Mouse (Mus musculus): ENCODE measurements around the gene Agap3. TPM values are rescaled to one million over a fixed set of nuclear protein-coding genes. Genes with fewer than 3 reads are reported as not detected.
A peak's percentile ranks its signal among the peaks of the same experiment; 100 is the strongest.

The Agap3 gene
- total RNA-seq, 2 experiments from 2014 or later = 488 to 490 TPM

- DNase-seq (ENCODE audit: extremely low spot score in 1 of 2, low spot score in 2 of 2) = no peak
- intact Hi-C loops (cut with DNase I) = no loop called here
Measured at GRCm38 (mm10) chr5:24455076-24455475, 3.1 kb downstream of the Agap3 start.

GRCm38 (mm10) chr5:24455613-24456012 is 3.6 kb downstream of the Agap3 start:
- no peak for DNase-seq (ENCODE audit: extremely low spot score in 1 of 2, low spot score in 2 of 2)
- intact Hi-C loops (cut with DNase I) = no loop called here

- DNase-seq (ENCODE audit: extremely low spot score in 1 of 2, low spot score in 2 of 2) = no peak
- intact Hi-C loops (cut with DNase I) = no loop called here
Measured at GRCm38 (mm10) chr5:24466762-24467161, 14.8 kb downstream of the Agap3 start.

GRCm38 (mm10) chr5:24470600-24470999 is 18.6 kb downstream of the Agap3 start:
- DNase-seq (ENCODE audit: extremely low spot score in 1 of 2, low spot score in 2 of 2) = peak in 1 of 2 experiments; percentile 80
- intact Hi-C loops (cut with DNase I) = loop anchor here (2.0 kb wide), 1 partner anchor 18 kb away; the partner anchor contains the start of gene Agap3

- intact Hi-C loops (cut with DNase I) = no loop called here
- no peak for DNase-seq (ENCODE audit: extremely low spot score in 1 of 2, low spot score in 2 of 2)
Measured at GRCm38 (mm10) chr5:24472884-24473619, 21.1 kb downstream of the Agap3 start.

- intact Hi-C loops (cut with DNase I) = no loop called here
- peak in 1 of 2 experiments; percentile 43 for DNase-seq (ENCODE audit: extremely low spot score in 1 of 2, low spot score in 2 of 2)
Measured at GRCm38 (mm10) chr5:24474025-24474722, 22.2 kb downstream of the Agap3 start.

GRCm38 (mm10) chr5:24474723-24475261 is 22.8 kb downstream of the Agap3 start:
- intact Hi-C loops (cut with DNase I) = loop anchor here (5.0 kb wide), 1 partner anchor 52 kb away; the partner anchor contains the start of genes Cdk5 and Slc4a2
- DNase-seq (ENCODE audit: extremely low spot score in 1 of 2, low spot score in 2 of 2) = peak; percentile 38 to 80

- intact Hi-C loops (cut with DNase I) = loop anchor here (5.0 kb wide), 1 partner anchor 53 kb away; the partner anchor contains the start of genes Cdk5 and Slc4a2
Measured at GRCm38 (mm10) chr5:24475476-24476241, 23.7 kb downstream of the Agap3 start.

GRCm38 (mm10) chr5:24477909-24478308 is 25.9 kb downstream of the Agap3 start:
- no peak for DNase-seq (ENCODE audit: extremely low spot score in 1 of 2, low spot score in 2 of 2)
- intact Hi-C loops (cut with DNase I) = loop anchor here (5.0 kb wide), 1 partner anchor 56 kb away; the partner anchor contains the start of genes Cdk5 and Slc4a2

More at GRCm38 (mm10) chr5:24475476-24476241, 23.7 kb downstream of the Agap3 start:
- DNase-seq (ENCODE audit: extremely low spot score in 1 of 2, low spot score in 2 of 2) = no peak

- intact Hi-C loops (cut with DNase I) = loop anchor here (10.0 kb wide), 1 partner anchor 173 kb away; no protein-coding TSS in a partner anchor
- DNase-seq (ENCODE audit: extremely low spot score in 1 of 2, low spot score in 2 of 2) = peak; percentile 38 to 80
Measured at GRCm38 (mm10) chr5:24481647-24482046, 29.7 kb downstream of the Agap3 start.

- no peak for DNase-seq (ENCODE audit: extremely low spot score in 1 of 2, low spot score in 2 of 2)
- intact Hi-C loops (cut with DNase I) = loop anchor here (10.0 kb wide), 1 partner anchor 172 kb away; no protein-coding TSS in a partner anchor
Measured at GRCm38 (mm10) chr5:24482247-24483079, 30.5 kb downstream of the Agap3 start.

GRCm38 (mm10) chr5:24483326-24483725 is 31.3 kb downstream of the Agap3 start:
- DNase-seq (ENCODE audit: extremely low spot score in 1 of 2, low spot score in 2 of 2) = peak; percentile 58 to 70
- intact Hi-C loops (cut with DNase I) = loop anchor here (10.0 kb wide), 1 partner anchor 171 kb away; no protein-coding TSS in a partner anchor

GRCm38 (mm10) chr5:24484963-24485362 is 33.0 kb downstream of the Agap3 start:
- DNase-seq (ENCODE audit: extremely low spot score in 1 of 2, low spot score in 2 of 2) = no peak
- intact Hi-C loops (cut with DNase I) = loop anchor here (10.0 kb wide), 1 partner anchor 170 kb away; no protein-coding TSS in a partner anchor

- intact Hi-C loops (cut with DNase I) = loop anchor here (10.0 kb wide), 1 partner anchor 169 kb away; no protein-coding TSS in a partner anchor
- peak; percentile 85 to 90 for DNase-seq (ENCODE audit: extremely low spot score in 1 of 2, low spot score in 2 of 2)
Measured at GRCm38 (mm10) chr5:24486097-24486496, 34.1 kb downstream of the Agap3 start.

GRCm38 (mm10) chr5:24486738-24487137 is 34.8 kb downstream of the Agap3 start:
- intact Hi-C loops (cut with DNase I) = loop anchor here (10.0 kb wide), 1 partner anchor 168 kb away; no protein-coding TSS in a partner anchor
- no peak for DNase-seq (ENCODE audit: extremely low spot score in 1 of 2, low spot score in 2 of 2)

GRCm38 (mm10) chr5:24490413-24490920 is 38.5 kb downstream of the Agap3 start:
- intact Hi-C loops (cut with DNase I) = no loop called here
- DNase-seq (ENCODE audit: extremely low spot score in 1 of 2, low spot score in 2 of 2) = no peak

GRCm38 (mm10) chr5:24492546-24493285 is 40.7 kb downstream of the Agap3 start:
- no peak for DNase-seq (ENCODE audit: extremely low spot score in 1 of 2, low spot score in 2 of 2)
- intact Hi-C loops (cut with DNase I) = no loop called here

Data from left cerebral cortex, postnatal 10 days (tissue).